Mouse (Mus musculus) kidney, adult 2 months (tissue): ENCODE measurements around the gene Tjap1.

Experiments used
- CTCF ChIP-seq: fragments of 200-500 bp; conservative IDR thresholded peaks from 2 replicates; pipeline ENCODE4 v1.5.1; 2011; ENCODE audit warnings: low read depth, mild to moderate bottlenecking, control low read depth, low read length, moderate library complexity, mixed read lengths; ENCODE audit not compliant: insufficient read depth, insufficient read length
- POLR2A ChIP-seq: fragments of 200-500 bp; IDR thresholded peaks from one replicate; pipeline ENCODE4 v1.6.1; 2011; ENCODE audit warnings: low read depth, low read length, control low read depth

GRCm38 (mm10) chr17:46309835-46310234, 27.0 kb upstream of the Tjap1 start:
- TF ChIP-seq POLR2A: no peak
- TF ChIP-seq CTCF: no peak
